Mouse (Mus musculus) CH12.LX (cell line): ENCODE data around the gene Hnrnpll.

ENCODE experiments used
- BHLHE40 ChIP-seq: IDR thresholded peaks from 2 replicates; pipeline ENCODE4 v1.6.1; 2011; ENCODE audit warnings: mild to moderate bottlenecking, low read depth, low read length, improper control_type of control experiment
- CTCF ChIP-seq, 2 experiments: IDR thresholded peaks in 1 of 2; conservative IDR thresholded peaks in 1 of 2; 2 replicates each; pipeline ENCODE4 v1.5.1; 2011 to 2012; ENCODE audit warnings: low read depth in 2 of 2, low read length in 2 of 2, improper control_type of control experiment in 1 of 2, inconsistent platforms in 1 of 2, mild to moderate bottlenecking in 1 of 2, moderate library complexity in 1 of 2
- IRF4 ChIP-seq: IDR thresholded peaks from 2 replicates; pipeline ENCODE4 v1.6.1; 2014; ENCODE audit warnings: low read depth, mild to moderate bottlenecking, inconsistent platforms, low read length, improper control_type of control experiment
- MAFK ChIP-seq: IDR thresholded peaks from 2 replicates; pipeline ENCODE4 v1.6.1; 2011; ENCODE audit warnings: low read length, improper control_type of control experiment; ENCODE audit not compliant: insufficient replicate concordance
- MEF2A ChIP-seq: IDR thresholded peaks from 2 replicates; pipeline ENCODE4 v1.6.1; 2014; ENCODE audit warnings: low read depth, mild to moderate bottlenecking, inconsistent platforms, low read length, improper control_type of control experiment, borderline replicate concordance
- USF2 ChIP-seq: conservative IDR thresholded peaks from 2 replicates; pipeline ENCODE4 v1.6.1; 2011; ENCODE audit warnings: low read depth, low read length, improper control_type of control experiment
- ZMIZ1 ChIP-seq: IDR thresholded peaks from 2 replicates; pipeline ENCODE4 v1.6.1; 2012; ENCODE audit warnings: low read depth, mild to moderate bottlenecking, inconsistent platforms, low read length, improper control_type of control experiment

- TF ChIP-seq BHLHE40 = no peak
- no peak for TF ChIP-seq ZMIZ1
- TF ChIP-seq USF2 = no peak
- peak in 1 of 2 experiments; percentile 68; a peak in 2 of 4 replicates for TF ChIP-seq CTCF (conservative IDR thresholded peaks at IDR 0.05 in 1 of 2, IDR thresholded peaks at IDR 0.05 in 1 of 2; ENCODE audit: low read depth in 2 of 2, low read length in 2 of 2)
- no peak for TF ChIP-seq IRF4
- peak; percentile 28; the same call in 1 of the 2 replicates for TF ChIP-seq MAFK
- TF ChIP-seq MEF2A = no peak
These were observed 70.0 kb downstream of the Hnrnpll start for GRCm38 (mm10) chr17:79992114-79992513.
